Mouse (Mus musculus): Measurements from ENCODE around the gene Wdr78. TPM values are rescaled to one million over a fixed set of nuclear protein-coding genes. Genes with fewer than 3 reads are reported as not detected.

Gene Wdr78
- polyA plus RNA-seq (2012; rRNA removed), result 0.26 and 0.43 TPM in 2 replicates

DNA sequence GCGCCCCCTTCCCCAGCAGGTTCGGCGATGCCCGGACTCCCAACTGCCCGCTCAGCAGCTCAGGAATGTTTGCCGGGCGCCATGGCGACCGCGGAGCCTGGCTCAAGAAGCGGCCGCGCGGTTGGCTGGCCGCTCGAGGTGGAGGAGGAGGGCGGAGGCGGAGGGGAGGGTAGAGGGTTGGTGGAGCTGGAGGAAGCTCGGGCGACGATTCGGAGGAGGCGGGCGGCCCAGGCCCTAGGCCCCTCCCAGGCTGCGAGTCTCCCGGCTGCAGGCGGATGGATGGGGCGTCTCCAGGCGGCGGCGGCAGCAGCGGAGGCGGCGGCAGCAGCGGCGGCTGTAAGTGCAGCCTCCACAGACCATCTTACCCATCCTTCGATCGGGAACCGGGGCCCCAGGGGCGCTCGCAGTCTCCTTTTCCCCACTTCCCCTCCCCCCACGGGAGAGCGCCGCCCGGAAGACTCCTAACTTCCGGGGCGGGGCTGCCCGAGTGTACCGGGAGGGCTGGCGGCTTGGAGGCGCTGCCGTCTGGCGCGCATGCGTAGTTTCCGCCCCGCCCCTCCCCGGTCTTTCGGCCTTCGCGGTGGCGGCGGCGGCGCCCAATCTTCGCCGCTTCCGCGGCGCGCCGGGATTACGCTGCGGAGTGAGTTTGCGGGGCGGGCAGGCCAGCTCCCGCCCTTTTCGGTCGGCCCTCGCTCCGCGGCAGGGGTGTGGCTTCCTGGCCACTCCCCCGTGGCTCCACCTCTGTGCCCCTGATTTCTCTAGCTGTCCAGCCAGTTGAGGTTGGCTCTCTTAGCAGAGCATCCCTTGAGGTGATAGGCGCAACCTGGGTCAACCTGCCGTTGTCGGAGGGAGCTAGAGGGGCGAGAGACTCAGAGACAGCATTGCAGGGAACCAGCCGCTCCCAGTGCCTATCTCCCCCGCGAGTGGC lies at the start of gene Wdr78, which contains the start of gene Mier1:
Wdr78 (minus strand) TSS at position 372 of the 928 bp plus-strand sequence.
Mier1 (plus strand) TSS at position 207 of the 928 bp plus-strand sequence.
- WGBS, result under 1% methylated on average over 90 of the region's 90 CpGs
- DNase-seq (ENCODE audit: low read depth, low spot score), result peak; percentile 71

DNA sequence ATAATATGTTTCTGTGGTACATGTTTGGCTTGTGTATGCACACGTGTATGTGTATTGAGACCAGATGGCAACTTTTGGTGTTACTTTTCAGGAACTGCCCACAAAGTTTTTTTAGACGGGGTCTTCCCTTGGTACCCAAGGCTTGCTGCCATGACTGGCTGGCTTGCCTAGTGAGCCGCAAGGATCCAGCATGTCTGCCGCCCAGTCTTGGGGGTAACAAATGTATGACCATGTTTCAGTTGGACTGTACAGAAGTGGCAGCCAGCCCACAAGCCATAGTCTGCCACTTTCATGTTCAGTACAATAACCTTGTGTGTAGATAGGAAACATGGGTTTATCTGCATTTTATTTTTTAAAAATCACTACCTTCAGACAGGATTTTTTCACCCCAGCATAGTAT lies 44.4 kb upstream of the Wdr78 start:
- DNase-seq (ENCODE audit: low read depth, low spot score), result no peak
- WGBS, result 98% methylated on average over 4 of the region's 4 CpGs

DNA sequence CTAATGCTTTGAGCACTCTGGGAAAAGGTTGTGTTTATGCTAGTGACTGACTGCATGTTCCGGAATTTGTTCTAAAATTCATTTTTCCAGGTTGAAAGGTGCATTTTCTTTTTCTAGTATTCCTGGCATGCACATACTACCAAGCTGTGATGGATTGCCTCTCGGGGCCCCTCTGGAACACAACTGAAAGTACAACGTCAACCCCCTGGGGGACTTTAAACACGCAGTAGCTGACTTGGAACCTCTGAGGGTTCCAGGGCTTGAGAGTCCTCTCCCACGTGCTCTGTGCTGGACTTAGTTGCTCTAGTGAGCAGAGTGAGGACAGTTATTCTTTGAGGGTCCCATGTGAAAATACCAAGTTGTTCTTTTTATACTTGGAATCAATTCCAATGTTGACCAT lies 37.6 kb upstream of the Wdr78 start:
- DNase-seq (ENCODE audit: low read depth, low spot score), result no peak
- 90% methylated on average over 5 of the region's 5 CpGs for WGBS

DNA sequence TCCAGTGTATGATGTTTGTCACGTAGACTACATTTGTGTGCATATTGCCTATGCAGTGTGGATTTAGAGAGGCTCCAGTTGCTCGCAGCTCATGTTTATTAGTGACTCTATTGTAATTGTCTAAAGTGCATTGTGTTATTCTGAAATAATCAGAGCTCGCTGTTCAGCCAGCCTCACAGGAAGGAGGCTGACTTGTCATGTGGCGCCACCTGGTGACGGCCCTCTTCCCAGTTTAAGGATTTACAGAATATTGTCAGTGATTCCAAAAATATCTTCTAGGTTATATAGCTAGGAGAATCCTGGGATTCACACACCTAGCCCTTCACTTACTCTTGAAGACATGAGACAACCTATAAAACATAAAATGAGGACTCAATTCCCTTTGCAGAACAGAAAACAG lies 32.0 kb upstream of the Wdr78 start:
- no peak for DNase-seq (ENCODE audit: low read depth, low spot score)
- 33% methylated on average over 5 of the region's 5 CpGs for WGBS

DNA sequence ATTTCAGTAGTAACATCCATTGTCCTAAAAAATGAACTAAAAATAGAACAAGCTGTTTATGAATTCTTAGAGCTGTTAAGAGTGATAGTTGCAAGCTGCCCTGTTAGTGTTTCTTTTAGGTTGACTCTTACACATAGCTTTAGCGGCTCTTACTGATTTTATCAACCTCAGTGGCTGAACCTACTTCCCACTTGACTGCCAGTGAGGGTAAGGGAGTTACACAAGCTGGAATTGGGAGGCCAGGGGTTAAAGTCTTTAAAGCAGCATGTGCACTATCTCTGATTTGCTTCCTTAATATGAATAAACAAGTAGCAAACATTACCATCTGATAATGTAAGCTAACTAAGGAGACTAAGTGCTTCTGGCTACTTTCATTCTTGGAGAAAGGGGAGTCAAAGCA lies 22.6 kb upstream of the Wdr78 start:
- WGBS, result 54% methylated on average over 1 of the region's 1 CpGs
- DNase-seq (ENCODE audit: low read depth, low spot score), result no peak

DNA sequence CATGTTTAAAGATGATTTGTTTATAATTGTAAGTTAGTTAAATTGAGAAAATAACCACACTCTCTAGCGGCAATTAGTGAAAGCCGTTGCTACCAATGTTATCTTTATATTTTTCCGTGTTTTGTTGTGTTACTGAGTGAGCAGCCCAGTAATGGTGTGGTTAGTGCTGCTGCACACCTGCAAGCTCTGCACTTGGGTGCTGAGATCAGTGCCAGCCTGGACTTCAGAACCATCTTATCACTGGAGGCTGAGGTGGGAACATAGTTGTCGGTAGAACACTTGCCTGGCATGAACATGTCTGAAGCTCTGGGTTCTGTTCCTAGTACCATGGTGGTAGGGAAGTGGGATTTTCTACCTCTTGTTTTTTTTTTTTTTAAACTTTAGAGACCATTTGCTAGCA lies 12.2 kb upstream of the Wdr78 start:
- WGBS, result 53% methylated on average over 4 of the region's 4 CpGs
- DNase-seq (ENCODE audit: low read depth, low spot score), result no peak

DNA sequence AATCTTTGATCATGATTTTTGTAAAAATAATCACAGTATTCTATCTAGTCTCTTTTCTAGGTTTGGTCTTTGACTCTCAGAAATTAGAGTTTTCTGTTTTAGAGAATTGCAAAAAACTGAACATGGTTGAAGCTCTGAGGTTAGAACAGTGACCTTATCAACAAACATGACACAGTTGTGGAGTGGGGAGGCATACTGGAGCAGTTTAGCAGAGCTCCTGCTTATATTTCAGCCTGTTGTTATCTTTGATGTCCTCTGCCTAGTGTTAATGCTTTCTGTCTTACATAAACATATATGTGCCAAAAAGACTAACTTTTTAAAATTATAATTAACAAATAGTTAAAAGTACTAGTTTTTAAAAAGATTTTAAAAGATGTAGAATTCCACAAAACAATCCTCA lies 9.3 kb upstream of the Wdr78 start:
- DNase-seq (ENCODE audit: low read depth, low spot score), result no peak

DNA sequence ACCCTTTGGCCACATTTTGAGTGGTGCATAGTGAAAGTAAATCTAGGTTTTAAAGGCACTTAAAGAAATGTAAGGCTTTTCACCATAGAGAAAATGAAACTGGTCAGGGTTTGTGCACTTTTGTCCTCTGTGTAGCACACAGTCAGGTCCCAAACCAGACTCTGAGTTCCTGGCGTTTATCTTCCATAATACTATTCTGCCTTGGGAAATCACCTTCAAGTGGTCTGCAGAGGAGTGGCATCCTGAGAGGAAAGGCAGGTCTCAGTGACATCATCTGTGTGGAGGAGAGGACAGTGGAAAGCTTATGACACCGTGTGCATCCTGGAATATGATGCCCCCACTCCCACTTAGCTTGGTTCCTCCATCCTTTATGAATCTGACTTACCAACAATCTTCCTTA lies 8.7 kb upstream of the Wdr78 start:
- 23% methylated on average over 2 of the region's 2 CpGs for WGBS
- no peak for DNase-seq (ENCODE audit: low read depth, low spot score)

DNA sequence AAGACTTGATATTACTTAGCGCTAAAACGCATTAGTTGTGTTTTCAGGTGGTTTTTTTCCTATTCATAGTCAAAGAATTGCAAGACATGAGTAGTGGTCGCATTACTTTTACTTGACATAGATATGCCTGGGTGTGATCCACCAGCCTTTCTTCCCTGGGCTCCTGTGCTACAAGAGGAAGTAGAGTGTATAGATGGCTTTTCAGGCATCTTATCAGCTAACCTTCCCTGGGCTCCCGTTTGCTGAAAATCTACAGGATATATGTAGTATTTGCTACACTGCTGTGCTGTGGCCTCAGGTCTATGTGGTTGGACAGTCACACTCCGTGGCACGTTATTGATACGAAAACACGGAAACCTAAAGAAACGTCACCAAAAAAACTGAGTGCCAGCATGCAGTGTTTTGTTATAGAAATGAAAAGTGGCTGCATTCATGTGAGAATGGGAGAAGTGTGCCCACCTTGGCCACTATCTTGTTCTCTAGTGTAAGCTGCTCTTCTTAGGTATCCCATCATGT lies 6.6 kb upstream of the Wdr78 start:
- no peak for DNase-seq (ENCODE audit: low read depth, low spot score)
- WGBS, result 58% methylated on average over 9 of the region's 9 CpGs

DNA sequence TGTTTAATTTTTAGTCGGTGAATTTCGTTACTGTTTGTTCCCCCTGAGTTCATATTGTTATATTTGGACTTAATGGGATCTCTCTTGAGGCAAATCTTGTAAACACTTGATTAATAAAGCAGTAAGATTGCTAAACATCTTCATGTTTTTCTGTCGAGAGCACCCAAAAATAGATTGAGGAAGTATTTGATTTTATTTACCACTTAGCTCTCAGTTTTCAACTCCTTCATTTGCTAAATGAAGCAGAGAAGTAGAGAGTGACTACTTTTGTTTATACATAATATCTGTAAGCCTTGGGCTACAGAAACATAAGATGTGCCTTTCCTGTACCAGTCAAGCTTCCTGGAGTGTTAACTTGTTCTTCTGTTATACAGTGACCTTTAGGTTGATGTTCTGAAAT lies 6.0 kb upstream of the Wdr78 start:
- WGBS, result 8% methylated on average over 3 of the region's 3 CpGs
- no peak for DNase-seq (ENCODE audit: low read depth, low spot score)

DNA sequence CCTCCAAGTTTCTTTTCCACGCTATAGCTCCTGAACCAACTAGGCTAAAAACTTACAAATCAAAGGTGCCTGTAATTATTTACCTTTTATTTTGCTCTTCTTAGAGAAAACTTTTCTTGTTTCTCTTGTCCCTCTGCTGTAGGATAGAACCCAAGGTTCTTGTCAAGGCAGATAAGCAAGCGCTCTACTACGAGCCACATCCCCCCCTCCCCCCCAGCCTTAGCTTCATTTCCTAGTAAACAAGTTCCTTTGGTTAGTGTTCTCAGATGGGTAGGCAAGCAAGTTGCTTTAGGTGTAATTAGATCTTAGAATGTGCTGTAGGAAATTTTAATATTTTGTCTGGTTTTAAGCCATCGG lies 5.7 kb upstream of the Wdr78 start:
- DNase-seq (ENCODE audit: low read depth, low spot score), result no peak
- 3% methylated on average over 4 of the region's 4 CpGs for WGBS

DNA sequence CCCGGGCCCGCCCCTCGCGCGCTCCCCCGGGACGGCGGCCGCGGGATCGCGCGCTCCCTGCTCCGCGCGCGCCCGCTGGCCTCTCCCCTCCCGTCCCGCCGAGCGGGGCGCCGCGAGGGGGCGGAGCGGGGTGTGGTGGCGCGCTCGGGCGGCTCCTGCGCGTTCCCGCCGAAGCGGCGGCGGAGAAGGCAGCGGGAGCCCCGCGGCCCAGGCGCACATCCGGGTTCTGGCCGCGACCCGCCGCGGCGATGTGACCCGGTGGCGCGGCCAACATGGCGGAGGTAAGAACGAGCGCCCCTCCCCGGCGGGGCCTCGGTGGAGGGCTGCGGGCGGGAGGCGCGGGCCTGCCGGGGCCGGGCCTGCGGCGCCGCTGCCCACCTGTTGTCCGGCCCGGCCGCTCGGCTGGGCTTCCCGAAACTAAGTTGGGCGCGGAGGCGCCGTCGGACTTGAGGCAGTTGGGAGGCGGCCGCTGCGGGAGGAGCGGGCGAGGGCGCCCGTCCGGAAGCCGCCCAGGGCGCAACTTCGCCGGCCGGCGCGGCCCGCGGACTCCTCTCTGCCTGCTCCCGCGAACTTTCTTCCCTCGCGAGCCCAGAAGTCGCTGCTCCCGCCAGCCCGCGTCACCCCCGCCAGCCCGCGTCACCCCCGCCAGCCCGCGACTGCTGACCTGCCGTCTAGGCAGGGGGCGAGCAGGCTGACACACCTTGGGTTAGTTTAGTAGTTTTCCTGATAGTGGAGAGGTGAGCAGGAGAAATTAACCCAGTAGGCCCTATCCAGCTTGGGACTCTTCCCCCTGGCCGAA lies 5.1 kb upstream of the Wdr78 start:
- WGBS, result under 1% methylated on average over 97 of the region's 111 CpGs

DNA sequence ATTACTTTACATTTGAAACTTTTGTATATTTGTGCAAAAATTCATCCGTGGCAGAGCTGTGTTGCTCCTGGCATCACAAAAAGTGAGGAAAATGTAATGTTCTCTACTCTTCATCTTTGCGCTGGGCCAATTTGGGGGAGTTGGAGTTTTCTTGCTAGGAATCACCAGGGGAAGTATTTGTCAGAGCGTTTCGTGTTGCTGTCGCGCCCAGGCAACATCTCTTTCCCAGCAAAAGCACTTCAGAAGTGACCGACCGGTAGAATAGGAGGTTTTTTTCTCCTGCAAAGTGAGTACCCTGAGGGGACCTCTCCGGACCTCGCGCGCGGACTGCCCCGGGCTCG lies 4.5 kb upstream of the Wdr78 start:
- 2% methylated on average over 15 of the region's 15 CpGs for WGBS
- no peak for DNase-seq (ENCODE audit: low read depth, low spot score)

More for the DNA sequence above, 5.1 kb upstream of the Wdr78 start:
- no peak for DNase-seq (ENCODE audit: low read depth, low spot score)

DNA sequence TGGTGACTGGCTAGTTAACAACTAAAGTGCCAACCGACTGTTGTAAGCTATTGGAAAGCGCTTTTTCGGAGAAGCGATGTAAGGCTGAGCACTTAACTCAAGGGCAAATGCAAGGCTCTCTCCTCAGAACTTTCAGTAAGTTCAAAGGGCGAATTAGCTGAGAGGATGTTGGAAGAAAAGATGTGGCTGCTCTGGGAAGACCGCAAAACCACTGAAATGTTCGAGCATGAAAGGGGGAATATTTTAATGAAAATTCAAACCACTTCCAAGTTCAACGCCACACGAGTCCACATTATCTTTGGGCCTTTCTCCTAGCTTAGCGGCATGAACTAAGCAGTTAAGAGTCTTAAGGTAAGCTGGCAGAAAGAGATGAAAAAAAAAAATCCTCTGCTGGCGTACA lies 953 bp downstream of the Wdr78 start:
- 10% methylated on average over 11 of the region's 11 CpGs for WGBS
- DNase-seq (ENCODE audit: low read depth, low spot score), result no peak

DNA sequence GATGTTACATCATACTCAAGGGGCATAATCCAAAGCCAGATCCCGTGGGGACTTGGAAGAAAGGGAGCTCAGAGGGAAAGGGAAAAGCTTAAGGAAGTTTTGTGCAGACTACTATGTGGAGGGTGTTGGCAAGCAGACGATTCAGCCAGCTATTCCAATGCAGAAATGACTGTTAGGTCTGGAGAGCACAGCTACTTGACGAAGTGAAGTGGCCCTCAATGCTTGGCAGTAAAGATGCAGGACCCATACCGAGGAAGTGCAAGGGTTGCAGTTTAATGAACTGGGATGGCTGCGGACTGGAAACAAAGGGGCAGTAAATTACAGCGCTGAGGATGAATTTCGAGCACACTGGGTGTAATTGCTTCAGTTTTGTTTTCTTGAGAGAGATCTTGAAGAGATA lies 1.7 kb downstream of the Wdr78 start:
- 48% methylated on average over 7 of the region's 7 CpGs for WGBS
- DNase-seq (ENCODE audit: low read depth, low spot score), result no peak

DNA sequence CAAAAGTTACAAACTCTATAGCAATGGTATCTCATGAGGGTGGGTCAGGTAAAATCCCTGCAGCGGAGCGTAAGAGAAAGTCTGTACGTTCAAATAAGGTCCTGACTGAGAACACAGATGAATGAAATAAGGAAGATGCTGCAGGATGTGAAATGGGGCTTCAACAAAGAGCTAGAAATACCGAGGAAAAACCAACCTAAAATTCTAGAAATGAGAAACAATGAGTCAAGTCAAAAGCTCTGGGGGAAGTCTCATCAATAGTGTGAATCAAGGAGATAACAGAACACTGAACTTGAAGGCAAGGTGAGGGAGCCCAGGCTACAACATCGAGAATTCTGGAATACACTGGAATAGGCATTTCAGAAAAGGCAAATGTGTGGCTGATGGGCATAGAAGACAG lies 15.8 kb downstream of the Wdr78 start:
- no peak for DNase-seq (ENCODE audit: low read depth, low spot score)
- WGBS, result 94% methylated on average over 5 of the region's 5 CpGs

DNA sequence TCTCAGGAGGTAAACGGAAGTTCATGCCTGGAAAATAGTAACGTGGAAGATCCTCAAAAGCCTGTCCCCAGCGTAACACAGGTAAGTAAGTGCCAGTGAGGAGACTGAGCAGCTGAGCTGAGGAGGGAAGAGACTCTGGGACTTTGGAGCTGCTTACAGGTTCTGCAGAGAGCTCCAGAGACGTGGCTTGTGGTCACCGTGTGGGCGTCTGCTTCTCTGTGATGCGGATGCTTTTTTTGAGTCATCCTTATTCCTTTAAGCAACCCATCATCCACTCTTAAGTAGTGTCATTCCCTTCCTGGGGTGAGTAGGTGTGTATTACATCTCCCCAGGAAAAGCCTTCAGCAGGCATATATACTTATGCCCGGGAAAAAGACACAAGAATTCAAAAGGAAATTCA lies 18.4 kb downstream of the Wdr78 start:
- WGBS, result 86% methylated on average over 8 of the region's 8 CpGs
- no peak for DNase-seq (ENCODE audit: low read depth, low spot score)

DNA sequence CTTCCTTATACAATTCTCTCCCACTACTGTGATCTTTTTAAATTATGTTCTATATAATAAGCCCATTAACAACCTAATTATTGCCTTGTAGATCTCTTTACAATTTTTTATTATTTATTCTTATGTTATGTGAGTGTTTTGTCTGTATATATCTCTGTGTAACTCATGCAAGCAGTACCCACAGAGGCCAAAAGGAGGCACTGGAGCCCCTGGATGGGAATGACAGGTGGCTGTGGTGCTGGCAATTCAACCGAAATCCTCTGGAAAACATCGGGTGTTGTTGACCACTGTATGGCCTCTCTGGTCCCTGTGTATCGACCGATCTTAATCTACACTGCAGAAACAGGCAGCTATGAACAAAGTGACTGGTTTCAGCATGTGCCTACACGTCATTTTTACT lies 29.1 kb downstream of the Wdr78 start:
- WGBS, result 95% methylated on average over 5 of the region's 5 CpGs
- no peak for DNase-seq (ENCODE audit: low read depth, low spot score)

DNA sequence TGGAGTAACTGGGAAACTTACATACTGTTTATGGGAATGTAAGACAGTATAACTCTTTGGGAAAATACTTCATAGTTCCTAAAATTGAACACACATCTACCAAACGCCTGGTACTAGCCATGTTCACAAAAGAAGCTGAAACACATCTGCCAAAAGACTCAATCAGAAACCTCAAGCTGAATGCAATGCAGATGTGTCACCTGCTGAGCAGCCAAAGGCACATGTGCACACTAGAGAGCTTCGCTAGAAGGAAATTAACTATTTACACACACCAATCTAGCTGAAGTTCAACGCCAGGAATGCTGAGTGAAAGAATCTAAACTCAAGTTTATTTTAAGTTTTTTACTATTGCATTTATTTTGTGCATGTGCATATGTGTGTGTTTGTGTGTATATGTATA lies 43.7 kb downstream of the Wdr78 start:
- whole genome bisulfite sequencing, result 80% methylated on average over 3 of the region's 3 CpGs

DNA sequence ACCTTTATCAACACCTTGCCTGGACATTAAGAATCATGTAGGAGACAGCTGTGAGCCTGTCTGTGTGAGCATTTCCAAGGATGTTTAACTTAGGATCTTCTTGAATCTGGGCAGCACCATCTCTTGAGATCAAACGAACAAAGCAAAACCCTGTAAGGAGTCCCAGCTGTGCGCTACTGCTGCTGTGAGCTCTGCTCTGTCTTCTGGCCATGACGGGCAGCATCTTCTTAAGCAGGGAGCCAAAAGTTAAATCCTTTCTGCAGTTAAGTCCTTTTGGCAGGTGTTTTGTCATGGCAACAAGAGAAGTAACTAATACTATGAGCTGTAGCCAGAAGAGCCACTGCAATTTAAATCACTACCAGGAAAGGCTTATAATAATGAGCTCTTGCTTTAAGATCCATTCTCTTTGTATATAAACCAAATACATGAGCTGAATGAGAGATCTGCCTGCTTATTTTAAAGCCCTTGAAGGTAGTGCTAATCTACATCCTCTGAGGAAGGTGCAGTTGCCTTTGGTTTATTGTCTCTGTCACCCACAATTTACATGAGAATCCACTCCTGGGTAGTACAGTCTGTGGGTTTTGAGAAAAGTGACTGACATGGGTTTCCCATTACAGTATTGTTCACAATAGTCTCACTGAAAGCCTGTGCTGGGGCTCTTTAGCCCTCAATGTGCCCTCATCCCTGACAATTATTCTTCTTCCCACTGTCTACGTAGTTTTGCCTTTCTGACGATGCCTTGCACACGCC lies 46.3 kb downstream of the Wdr78 start:
- WGBS, result 81% methylated on average over 6 of the region's 6 CpGs
- DNase-seq (ENCODE audit: low read depth, low spot score), result no peak

More for the DNA sequence above, 43.7 kb downstream of the Wdr78 start:
- no peak for DNase-seq (ENCODE audit: low read depth, low spot score)
